Mouse (Mus musculus) thymus, adult 18-20 months (tissue): ENCODE data around the gene A630001G21Rik.

ENCODE experiments used
- DNase-seq, 2 experiments: peaks; one replicate each; pipeline ENCODE4 v3.0.0; 2022; ENCODE audit warnings: mixed read lengths in 2 of 2

The A630001G21Rik gene

DNA sequence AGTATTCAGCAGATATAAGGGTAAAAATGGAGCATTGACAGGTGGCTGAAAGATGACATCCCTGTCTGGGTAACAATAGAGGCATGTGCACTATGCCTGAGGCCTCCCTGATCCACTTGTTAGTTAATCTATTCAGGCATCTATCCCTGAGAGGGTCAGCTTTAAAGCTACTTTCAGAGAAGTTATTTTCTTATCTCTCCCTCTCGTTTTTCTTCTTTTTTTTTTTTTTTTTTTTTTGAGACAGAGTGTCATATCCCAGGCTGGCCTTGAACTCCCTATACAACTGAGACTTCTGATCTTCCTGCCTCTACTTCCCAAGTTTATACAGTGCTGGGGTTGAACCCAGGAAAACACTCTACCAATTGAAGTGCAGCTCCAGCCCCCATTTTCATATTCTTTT is 10.7 kb downstream of the A630001G21Rik start:
- DNase-seq = no peak

DNA sequence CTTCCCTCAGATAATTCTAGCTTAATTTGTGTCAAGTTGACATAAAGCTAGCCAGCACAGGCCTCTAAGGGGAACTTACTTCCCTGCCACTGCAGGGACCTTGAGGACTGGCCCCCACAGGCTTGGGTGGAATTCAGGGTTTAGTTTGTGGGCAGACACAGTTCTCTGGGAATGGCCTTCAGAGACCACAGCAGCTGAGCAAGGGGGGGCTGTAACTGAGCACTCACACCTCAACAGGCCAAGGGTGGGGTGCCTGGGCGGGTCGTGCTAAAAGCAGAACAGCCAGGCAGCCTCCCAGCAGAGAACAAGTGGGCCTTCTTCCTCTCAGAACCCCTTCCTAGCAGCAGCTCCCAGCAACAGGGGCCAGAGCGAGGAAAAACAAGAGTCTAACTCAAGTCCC is 12.3 kb downstream of the A630001G21Rik start:
- no peak for DNase-seq

GRCm38 (mm10) chr1:85764291-85764690 is 14.2 kb downstream of the A630001G21Rik start:
- no peak for DNase-seq

GRCm38 (mm10) chr1:85763386-85763785 is 15.1 kb downstream of the A630001G21Rik start:
- no peak for DNase-seq

GRCm38 (mm10) chr1:85761665-85762064 is 16.8 kb downstream of the A630001G21Rik start:
- no peak for DNase-seq

DNA sequence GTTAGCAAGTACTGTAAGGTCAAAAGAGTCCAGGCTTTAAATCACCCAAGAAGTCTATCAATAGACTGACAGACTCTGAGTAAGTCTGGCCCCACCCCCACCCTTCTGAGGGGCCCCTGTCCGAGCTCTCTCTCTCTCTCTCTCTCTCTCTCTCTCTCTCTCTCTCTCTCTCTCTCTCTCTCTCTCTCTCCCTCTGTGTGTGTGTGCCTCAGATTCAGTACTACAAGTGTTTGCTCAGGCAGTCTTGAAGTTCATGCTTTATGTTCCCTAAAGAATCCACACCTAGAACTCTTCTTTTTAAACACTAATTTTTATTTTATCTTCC is 19.5 kb downstream of the A630001G21Rik start:
- DNase-seq = no peak

DNA sequence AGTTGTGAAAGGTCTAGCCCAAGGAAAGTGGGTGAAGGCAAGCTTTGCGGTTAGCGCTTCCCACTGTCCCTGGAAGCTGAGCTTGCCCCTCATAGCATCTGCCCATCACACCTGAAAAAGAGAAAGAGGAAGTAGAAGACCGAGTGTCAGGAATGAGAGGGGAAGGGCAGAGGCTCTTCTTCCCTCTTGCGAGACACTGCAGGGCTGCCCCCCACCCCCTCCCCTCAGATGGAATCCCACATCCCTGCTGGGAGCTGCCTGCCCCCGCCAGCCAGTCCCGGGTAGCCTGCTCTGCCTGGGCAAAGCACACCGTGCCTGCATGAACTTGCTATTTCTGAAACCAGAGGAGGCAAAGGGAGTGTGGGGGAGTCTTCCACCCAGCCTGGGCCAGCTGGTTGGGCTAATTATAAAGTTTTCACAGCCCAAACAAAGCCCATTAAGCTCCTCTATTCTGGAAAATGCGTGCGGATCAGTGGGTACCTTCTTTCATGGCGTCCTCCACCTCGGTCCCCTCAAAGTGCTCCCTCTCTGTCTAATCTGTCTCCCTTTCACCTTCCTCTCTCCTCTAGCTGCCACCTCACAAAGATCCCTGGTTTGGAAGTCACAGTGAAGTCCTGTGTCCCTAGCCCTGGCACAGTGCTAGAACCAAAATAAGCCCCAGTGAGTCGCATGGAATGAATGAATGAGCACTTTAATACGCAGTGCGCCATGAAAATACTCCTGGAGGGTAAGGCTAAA is 20.0 kb downstream of the A630001G21Rik start:
- DNase-seq = no peak

DNA sequence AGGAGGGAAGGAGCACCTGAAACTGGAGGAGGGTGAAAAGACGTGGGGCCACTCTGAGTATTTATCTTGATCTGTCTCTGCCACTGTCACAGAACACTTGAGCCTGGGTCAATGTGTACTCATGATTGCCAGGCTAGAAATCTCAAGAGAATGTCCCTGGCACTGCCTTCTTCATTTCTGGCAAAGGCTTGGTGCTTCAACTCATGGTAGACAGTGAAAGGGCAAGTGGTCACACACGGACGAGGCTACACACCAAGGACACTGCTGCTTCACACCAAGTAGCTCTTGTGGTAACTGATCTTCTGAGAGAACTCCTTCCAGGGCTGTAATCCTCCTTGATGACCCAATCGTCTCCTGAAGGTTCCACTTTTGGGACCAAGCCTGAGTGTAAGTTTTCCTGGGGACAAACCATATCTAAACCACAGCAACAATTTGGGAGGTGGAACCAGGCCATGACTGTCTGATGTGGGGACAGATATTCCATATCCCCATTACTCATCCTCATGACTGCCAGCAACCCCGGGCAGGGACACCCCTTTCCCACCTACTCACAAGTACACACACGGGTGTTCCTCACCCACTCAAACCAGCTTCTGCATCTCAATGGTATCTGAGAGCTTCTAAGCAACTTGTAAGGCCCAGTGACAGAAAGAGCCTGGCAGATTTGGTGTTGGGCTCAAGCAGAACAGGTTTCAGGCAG is 20.8 kb downstream of the A630001G21Rik start:
- DNase-seq = no peak

DNA sequence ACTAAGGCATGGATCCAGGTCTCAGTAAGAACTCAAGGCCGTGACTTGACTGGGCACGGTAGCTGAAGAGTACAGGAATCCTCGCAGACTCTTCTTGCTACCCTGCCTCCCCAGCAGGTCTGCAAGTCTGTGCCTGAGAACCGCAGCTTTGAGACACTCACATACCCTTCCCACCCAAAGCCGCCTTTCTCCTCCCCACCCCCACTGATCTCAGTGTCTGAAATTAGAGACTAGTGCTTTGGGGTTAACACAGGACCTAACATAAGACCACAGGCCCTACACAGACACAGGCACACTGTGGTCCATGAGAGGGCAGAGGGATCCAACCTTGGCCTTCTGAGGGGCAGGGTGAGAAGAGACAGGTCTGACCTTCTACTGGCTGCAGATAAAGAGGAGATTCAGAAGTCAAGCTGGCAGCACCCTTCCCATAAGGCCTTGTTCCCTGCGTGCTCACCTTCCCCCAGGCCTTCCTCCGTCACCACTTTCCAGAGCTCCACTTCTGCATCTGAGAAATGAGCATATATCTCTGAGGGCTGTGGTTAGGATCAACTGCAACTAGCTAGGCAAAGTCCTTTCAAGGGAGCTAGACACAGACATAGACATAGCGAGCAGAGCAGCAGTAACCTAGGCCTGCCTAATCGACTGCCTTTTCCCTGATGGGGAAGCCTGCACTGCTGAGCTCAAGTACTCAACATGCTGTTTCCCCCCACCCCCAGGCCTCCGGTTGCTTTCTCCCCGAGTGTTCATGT is 26.3 kb downstream of the A630001G21Rik start:
- DNase-seq = peak in 1 of 2 experiments; percentile 37

DNA sequence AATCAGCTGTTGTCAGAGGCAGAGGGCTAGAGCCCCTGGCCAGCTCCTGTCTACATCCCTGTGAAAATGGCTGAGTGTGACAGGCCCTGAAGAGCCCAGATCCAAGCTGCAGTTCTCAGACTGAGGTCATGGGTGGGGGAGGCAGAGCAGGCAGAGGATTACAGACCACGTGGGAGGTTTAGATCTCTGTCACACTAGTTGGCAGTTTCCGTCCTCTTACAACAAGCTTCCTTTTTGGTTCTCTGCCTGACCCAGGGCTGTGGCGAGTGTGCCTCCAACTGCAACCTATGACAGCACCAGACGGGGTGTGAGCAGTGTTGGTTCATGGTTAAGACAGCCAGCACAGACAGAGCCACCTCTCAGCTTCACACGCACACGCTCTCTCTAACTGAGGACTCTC is 26.9 kb downstream of the A630001G21Rik start:
- peak; percentile 58 to 74 for DNase-seq

DNA sequence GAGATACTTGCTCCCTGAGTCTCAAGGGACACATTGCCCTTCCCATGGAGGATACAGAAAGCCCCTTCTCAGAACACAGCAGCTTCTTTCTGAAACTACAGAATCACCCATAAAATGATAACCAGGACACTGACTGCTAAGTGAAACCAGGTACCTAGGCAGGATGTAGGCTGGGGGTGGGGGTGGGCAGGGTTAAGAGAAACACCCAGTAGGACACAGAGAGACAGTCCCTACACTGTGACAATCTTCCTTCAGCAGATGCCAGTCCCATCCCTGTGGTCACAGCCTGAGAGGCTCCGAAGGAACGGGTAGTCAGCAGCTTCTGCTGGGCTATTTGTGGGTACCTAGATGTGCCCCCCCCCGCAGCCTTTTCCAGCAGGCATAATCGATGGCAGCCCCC is 27.8 kb downstream of the A630001G21Rik start:
- no peak for DNase-seq

- no peak for DNase-seq
Measured at GRCm38 (mm10) chr1:85749829-85750228, 28.6 kb downstream of the A630001G21Rik start.

DNA sequence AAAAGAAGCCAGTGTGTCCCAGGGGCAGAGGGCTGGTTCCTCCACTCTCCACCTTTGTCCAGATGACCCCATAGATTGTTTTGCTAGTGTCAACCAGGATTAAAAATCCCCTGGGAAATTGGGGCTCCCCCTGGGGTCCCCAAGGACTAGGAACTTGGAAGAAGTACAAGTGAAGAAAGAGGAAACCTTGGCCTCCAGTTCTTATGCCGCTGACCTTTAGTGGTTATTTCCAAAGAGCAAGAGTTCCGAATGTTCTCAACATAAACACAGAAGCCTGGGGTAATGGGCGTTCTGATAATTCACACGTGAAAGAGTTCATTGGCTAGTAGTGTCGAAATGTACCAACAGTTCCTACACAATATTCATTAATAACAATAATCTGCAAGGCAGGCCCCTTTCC is 31.9 kb downstream of the A630001G21Rik start:
- DNase-seq = no peak

DNA sequence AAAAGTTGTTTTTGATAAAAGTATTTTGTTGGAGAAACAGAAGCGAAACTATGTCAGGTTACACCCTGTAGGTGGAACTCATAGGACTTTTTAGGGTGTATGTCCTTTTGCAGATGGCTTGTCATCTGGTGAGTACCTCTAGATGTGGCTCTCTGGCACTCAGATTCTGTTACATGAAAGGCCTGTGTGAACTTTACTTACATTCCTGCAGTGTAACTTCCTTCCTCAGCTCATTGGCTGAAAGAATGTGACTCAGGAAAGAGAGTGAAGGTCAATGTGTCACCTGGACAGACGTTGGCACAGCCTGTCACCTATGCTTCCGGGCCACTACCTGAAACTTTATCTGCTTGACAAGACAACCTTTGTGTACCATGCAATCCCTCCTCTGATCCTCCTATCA is 33.9 kb downstream of the A630001G21Rik start:
- DNase-seq = no peak

DNA sequence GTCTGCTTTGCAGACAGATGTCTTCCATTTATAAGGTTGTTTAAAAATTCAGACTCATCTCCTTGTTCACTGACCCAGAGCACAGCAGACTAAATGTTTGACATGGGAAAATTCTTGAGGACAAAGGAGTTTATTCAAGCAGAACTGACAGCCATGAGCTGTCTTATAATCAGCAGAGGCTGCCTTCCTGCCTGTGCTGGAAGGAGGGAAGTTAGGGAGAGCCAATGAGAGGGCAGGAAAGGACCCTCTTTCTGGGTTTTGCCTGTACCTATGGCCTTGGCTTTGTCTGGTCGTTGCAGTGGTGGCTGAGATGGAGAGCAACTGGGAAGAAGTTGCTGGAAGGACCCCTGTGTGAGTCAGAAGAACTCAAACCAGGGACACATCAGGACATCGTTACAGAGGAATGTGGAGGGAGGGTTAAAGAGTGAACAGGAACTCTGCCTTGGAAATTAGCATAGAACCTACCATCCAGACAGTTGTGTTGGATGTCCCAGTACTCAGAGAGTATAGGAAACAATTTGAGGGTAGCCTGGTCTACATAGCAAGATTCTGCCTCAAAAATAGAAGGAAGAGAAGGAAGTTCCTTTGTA is 35.4 kb downstream of the A630001G21Rik start:
- DNase-seq = no peak

DNA sequence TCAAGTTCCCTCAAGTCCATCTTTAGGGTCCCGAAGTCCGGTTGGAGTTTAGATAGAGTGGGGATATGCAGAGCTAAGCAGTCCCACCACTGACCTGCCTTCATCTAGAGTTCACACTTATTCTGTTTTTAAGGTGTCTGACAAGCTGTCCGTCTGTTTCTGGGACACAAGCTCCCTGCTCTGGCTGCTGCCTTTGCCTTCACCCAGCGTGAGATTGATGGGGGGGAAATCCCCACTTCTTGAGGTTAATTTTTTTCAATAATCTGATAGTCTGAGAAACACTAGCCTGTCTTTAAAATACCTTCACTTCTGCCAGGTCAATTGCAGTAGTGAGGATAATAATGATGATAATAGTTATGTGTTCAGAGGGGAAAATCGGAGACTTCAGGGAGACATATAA is 36.1 kb downstream of the A630001G21Rik start:
- DNase-seq = no peak

DNA sequence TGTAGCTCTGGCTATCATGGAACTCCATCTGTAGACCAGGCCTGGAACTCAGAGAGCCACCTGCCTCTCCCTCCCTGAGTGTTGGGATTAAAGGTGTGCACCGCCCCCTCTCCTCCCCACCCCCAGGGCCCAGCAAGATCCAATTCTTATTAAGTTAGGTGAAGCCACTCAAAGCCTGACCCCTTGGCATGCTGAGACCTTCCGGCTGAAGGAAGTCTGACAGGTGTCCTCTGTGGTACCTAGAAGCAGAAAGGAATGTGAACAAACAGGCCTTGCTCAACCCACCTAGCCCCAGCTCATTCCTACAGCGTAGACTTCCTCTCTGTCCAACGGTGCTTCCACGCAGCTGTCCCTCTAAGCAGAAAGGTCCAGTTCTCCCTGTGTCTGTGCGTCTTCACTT is 37.5 kb downstream of the A630001G21Rik start:
- DNase-seq = no peak

DNA sequence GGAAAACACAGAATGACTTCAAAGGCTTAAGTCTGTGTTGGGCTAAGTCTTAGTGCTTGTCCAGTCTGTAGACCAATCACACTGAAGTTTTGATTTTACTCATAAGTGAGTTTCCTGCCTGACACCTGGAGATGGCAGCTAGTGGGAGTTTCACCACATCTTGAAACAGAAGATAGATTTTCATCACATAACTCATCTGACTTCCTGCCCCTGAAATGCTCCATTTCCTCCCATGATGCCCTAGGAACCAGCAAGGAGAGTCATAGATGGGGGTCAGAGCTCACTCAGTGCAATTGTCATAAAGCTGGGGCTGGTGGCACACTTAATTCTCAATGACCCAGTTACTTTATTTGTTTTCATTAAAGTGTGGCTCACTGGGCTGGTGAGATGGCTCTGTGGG is 38.6 kb downstream of the A630001G21Rik start:
- DNase-seq = peak in 1 of 2 experiments; percentile 62

DNA sequence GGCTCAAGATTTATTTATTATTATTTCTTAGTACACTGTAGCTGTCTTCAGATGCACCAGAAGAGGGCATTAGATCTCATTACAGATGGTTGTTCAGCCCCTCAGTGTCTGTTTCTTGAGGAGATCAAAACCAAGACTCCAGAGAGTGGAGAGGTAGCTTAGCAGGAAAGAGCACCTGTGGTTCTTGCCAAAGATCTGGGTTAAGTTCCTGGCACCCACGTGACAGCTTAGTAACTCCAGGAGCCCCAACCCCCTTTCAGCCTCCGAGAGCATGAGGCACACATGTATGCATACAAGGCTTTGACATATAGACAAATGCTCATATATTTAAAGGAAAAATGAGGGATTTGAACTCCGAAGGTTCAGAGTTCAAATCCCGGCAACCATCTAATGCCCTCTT is 39.4 kb downstream of the A630001G21Rik start:
- DNase-seq = peak; percentile 49 to 71

- peak; percentile 36 to 72 for DNase-seq
Measured at GRCm38 (mm10) chr1:85736355-85737184, 41.9 kb downstream of the A630001G21Rik start.

DNA sequence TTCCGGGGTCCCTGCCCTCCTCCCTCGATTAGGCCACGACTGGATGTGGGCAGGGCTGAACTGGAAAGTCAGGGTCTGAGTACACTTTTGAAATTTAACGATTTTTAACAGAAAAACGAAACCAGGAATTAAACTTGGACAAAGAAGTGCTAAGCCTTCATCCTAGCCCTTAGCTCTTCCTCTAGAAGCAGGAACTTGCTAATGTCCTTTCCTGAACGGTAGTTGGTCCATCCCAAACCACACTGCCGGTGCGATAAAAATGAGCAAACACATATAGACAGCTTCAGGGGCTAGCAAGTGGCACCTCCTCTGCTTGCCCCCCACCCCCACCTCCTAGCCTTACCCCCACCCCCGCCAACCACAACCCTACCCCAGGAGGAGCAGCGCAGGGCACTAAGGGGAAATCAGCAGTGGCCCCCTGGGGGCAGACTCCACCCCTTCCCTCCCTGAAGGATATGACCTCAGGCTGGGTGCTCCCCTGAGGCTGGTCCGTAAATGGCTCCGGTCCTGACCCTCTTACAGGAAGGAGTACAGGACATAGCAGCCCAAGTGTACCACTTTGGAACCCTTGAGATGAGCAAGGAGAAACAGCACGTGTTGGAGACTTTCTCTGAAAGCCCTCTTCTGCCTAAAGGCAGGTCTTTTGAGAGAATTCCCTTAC is 42.9 kb downstream of the A630001G21Rik start:
- peak; percentile 65 to 79 for DNase-seq

DNA sequence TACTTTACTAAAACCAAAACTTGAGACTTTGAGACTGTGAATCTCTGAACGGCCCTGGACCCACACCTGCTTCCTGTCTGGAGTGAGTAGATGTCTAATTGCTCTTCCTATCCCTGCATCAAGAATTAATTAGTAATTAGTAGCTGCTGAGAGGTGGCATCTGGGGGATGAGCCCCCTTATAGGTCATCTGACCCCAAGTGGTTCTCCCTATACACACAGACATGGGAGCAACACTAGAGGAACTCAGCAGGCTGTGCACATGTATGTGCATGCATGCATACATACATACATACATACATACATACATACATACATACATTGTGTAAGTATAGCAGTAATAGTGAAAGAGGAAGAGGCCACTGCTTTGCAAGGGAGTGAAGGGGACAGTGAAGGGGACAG is 43.9 kb downstream of the A630001G21Rik start:
- no peak for DNase-seq
